Mouse (Mus musculus): ENCODE results near the gene Med16.

GRCm38 (mm10) chr10:79884446-79884845, 24.3 kb downstream of the Med16 start:
- TF ChIP-seq CHD2 (IDR thresholded peaks at IDR 0.05; ENCODE audit: low read depth, low read length) (no peak), ZNF384 (IDR thresholded peaks at IDR 0.05; ENCODE audit: low read depth, low read length) (no peak), ZC3H11A (IDR thresholded peaks at IDR 0.05; ENCODE audit: borderline replicate concordance, low read depth, low read length) (no peak), HCFC1 (IDR thresholded peaks at IDR 0.05; ENCODE audit: borderline replicate concordance, insufficient read depth, low read length) (no peak), MAFK (IDR thresholded peaks at IDR 0.05; ENCODE audit: insufficient read depth, low read depth, low read length) (no peak)
